In genomic region chr17:87603123-87603744, GRCm38 (mm10) we compare ENCODE assay signal across 18 mouse cellular contexts. TPM values are rescaled to one million over a fixed set of nuclear protein-coding genes. Genes with fewer than 3 reads are reported as not detected.
DNase-seq lines count a peak whose midpoint lies in the region; ATAC-seq and TF ChIP-seq lines count a peak whose summit lies in the region.
"Had no signal": no experiment of that assay in that cellular context is flagged by ENCODE, and none has a peak within 500 bp of the region (broad histone marks: within the 10 kb centered on the region; RNA-seq: fewer than 3 reads in every experiment).

No protein-coding gene starts in this region.

- intact Hi-C loops in gastrocnemius, adult 2 months (cut with DNase I) = loop anchor here (5.0 kb wide), 2 partner anchors 59 to 344 kb away; no protein-coding TSS in a partner anchor
- intact Hi-C loops in gastrocnemius, postnatal 14 days (cut with DNase I; ENCODE audit: low total_unique reads) = loop anchor here (10.0 kb wide), 1 partner anchor 62 kb away; no protein-coding TSS in a partner anchor

- 87% methylated on average over 15 of the region's 15 CpGs for WGBS in midbrain, embryonic 11.5 days
- WGBS in midbrain, embryonic 10.5 days = 87% methylated on average over 15 of the region's 15 CpGs
- WGBS in limb, embryonic 13.5 days = 74% methylated on average over 15 of the region's 15 CpGs
- WGBS in stomach, embryonic 16.5 days = 58% methylated on average over 15 of the region's 15 CpGs

- TF ChIP-seq CTCF in gastrocnemius, adult 2 months (IDR thresholded peaks at IDR 0.05) = no peak

- H3K9ac ChIP-seq in midbrain, embryonic 11.5 days (ENCODE audit: low read length) = no peak overlapping the region
- H3K9ac ChIP-seq in limb, embryonic 13.5 days = no peak overlapping the region
- no peak overlapping the region for H3K9ac ChIP-seq in stomach, embryonic 16.5 days (ENCODE audit: low read length)
- H3K9ac ChIP-seq: embryonic facial prominence, embryonic 13.5 days; forebrain, embryonic 12.5 days; hindbrain, embryonic 15.5 days; midbrain, embryonic 15.5 days had no signal

- no peaks in the 10 kb centered on the region for H3K4me1 ChIP-seq in midbrain, embryonic 11.5 days (ENCODE audit: control insufficient read depth, insufficient read depth, low read length)
- H3K4me1 ChIP-seq in midbrain, embryonic 10.5 days = no peaks in the 10 kb centered on the region
- H3K4me1 ChIP-seq in limb, embryonic 13.5 days = no peaks in the 10 kb centered on the region; the same call in 1 of the 2 replicates
- H3K4me1 ChIP-seq in stomach, embryonic 16.5 days (ENCODE audit: control insufficient read depth, insufficient read depth, low read length) = 0 out of 2 replicates have a peak, but pooled peaks cover 8% of the 10 kb centered on the region
- H3K4me1 ChIP-seq: forebrain, embryonic 12.5 days; hindbrain, embryonic 15.5 days; midbrain, embryonic 15.5 days had no signal

- H3K9me3 ChIP-seq in midbrain, embryonic 11.5 days (ENCODE audit: control insufficient read depth, low read length) = no peaks in the 10 kb centered on the region
- H3K9me3 ChIP-seq in midbrain, embryonic 10.5 days (replicated peaks) = no peaks in the 10 kb centered on the region
- no peaks in the 10 kb centered on the region for H3K9me3 ChIP-seq in limb, embryonic 13.5 days
- H3K9me3 ChIP-seq in stomach, embryonic 16.5 days (replicated peaks; ENCODE audit: control insufficient read depth, low read length) = no peaks in the 10 kb centered on the region
- H3K9me3 ChIP-seq: embryonic facial prominence, embryonic 13.5 days; forebrain, embryonic 12.5 days; hindbrain, embryonic 15.5 days; midbrain, embryonic 15.5 days had no signal

- H3K36me3 ChIP-seq in midbrain, embryonic 11.5 days (ENCODE audit: control insufficient read depth, insufficient read depth, low read length) = no peaks in the 10 kb centered on the region
- no peaks in the 10 kb centered on the region for H3K36me3 ChIP-seq in midbrain, embryonic 10.5 days
- H3K36me3 ChIP-seq in limb, embryonic 13.5 days = no peaks in the 10 kb centered on the region
- no peaks in the 10 kb centered on the region for H3K36me3 ChIP-seq in stomach, embryonic 16.5 days (ENCODE audit: control insufficient read depth, insufficient read depth, low read length)
- H3K36me3 ChIP-seq: embryonic facial prominence, embryonic 13.5 days; forebrain, embryonic 12.5 days; hindbrain, embryonic 15.5 days; midbrain, embryonic 15.5 days had no signal

- 0 out of 2 replicates have a peak overlapping the region, but pooled peaks have one; percentile 53 for H3K27ac ChIP-seq in gastrocnemius, adult 2 months
- H3K27ac ChIP-seq in midbrain, embryonic 11.5 days (ENCODE audit: low read depth, low read length) = no peak overlapping the region
- H3K27ac ChIP-seq in midbrain, embryonic 10.5 days (replicated peaks) = no peak overlapping the region
- H3K27ac ChIP-seq in limb, embryonic 13.5 days = no peak overlapping the region
- H3K27ac ChIP-seq in stomach, embryonic 16.5 days (ENCODE audit: low read length) = peak overlapping the region; percentile 21; the same call in 1 of the 2 replicates
- H3K27ac ChIP-seq: forebrain, embryonic 12.5 days; hindbrain, embryonic 15.5 days; midbrain, embryonic 15.5 days had no signal

- no peak overlapping the region for H3K4me3 ChIP-seq in gastrocnemius, adult 2 months
- no peak overlapping the region for H3K4me3 ChIP-seq in midbrain, embryonic 11.5 days (ENCODE audit: low read depth, low read length)
- H3K4me3 ChIP-seq in midbrain, embryonic 10.5 days = no peak overlapping the region
- no peak overlapping the region for H3K4me3 ChIP-seq in limb, embryonic 13.5 days
- no peak overlapping the region for H3K4me3 ChIP-seq in stomach, embryonic 16.5 days (replicated peaks; ENCODE audit: low read length)
- H3K4me3 ChIP-seq: embryonic facial prominence, embryonic 13.5 days; forebrain, embryonic 12.5 days; hindbrain, embryonic 15.5 days; midbrain, embryonic 15.5 days had no signal

- H3K4me2 ChIP-seq in midbrain, embryonic 11.5 days = no peak overlapping the region
- H3K4me2 ChIP-seq in limb, embryonic 13.5 days (replicated peaks) = 0 out of 2 replicates have a peak overlapping the region, but pooled peaks have one; percentile 3
- no peak overlapping the region for H3K4me2 ChIP-seq in stomach, embryonic 16.5 days (ENCODE audit: low read depth, low read length)
- H3K4me2 ChIP-seq: forebrain, embryonic 12.5 days; hindbrain, embryonic 15.5 days; liver, embryonic 11.5 days; midbrain, embryonic 15.5 days had no signal

- no peak for DNase-seq in gastrocnemius, adult 2 months
- DNase-seq in gastrocnemius, postnatal 14 days = no peak
- peak; percentile 44 for DNase-seq in midbrain, embryonic 11.5 days (ENCODE audit: low spot score, missing footprints)
- DNase-seq in midbrain, embryonic 10.5 days (ENCODE audit: low spot score) = no peak
- no peak for DNase-seq in right cerebral cortex, postnatal 36 days (ENCODE audit: low spot score in 2 of 2)
- DNase-seq in frontal cortex, postnatal 14 days (ENCODE audit: low spot score in 2 of 2) = no peak
- DNase-seq: heart, postnatal 10 days; right cerebral cortex, postnatal 14 days had no signal

- H3K27me3 ChIP-seq in midbrain, embryonic 11.5 days (ENCODE audit: control insufficient read depth, insufficient read depth, low read length) = no peaks in the 10 kb centered on the region
- H3K27me3 ChIP-seq in midbrain, embryonic 10.5 days (ENCODE audit: low read depth, poor library complexity, severe bottlenecking) = no peaks in the 10 kb centered on the region
- H3K27me3 ChIP-seq in limb, embryonic 13.5 days = no peaks in the 10 kb centered on the region
- H3K27me3 ChIP-seq in stomach, embryonic 16.5 days (ENCODE audit: control insufficient read depth, insufficient read depth, low read length) = no peaks in the 10 kb centered on the region
- H3K27me3 ChIP-seq: embryonic facial prominence, embryonic 13.5 days; forebrain, embryonic 12.5 days; hindbrain, embryonic 15.5 days; midbrain, embryonic 15.5 days; Patski had no signal

- no peak for ATAC-seq in midbrain, embryonic 11.5 days (ENCODE audit: low FRiP score)
- peak; percentile 33; the same call in 1 of the 2 replicates for ATAC-seq in limb, embryonic 13.5 days (ENCODE audit: low FRiP score, low read depth)
- peak; percentile 70; the same call in 1 of the 2 replicates for ATAC-seq in stomach, embryonic 16.5 days (ENCODE audit: insufficient read depth, low FRiP score)
- ATAC-seq: midbrain, embryonic 15.5 days; Patski had no signal

RNA-seq across cellular contexts. Expression of gene Epcam, which starts 32.5 kb away (rescaled TPM):
- total RNA-seq in gastrocnemius, adult 2 months (2021) = not detected
- total RNA-seq in gastrocnemius, postnatal 14 days (2021) = under 1 TPM in 1 of 2 experiments, not detected in 1; 0.12 TPM
- 7.1 and 9.0 TPM in 2 replicates for polyA plus RNA-seq in midbrain, embryonic 11.5 days (2014; fragmentation: Nextera tagmentation; extraction: Ambion mirVana)
- polyA plus RNA-seq in midbrain, embryonic 10.5 days (2016; fragmentation: Nextera tagmentation; extraction: Ambion mirVana) = 8.3 and 11.8 TPM in 2 replicates
- polyA plus RNA-seq in limb, embryonic 13.5 days (2015; fragmentation: Nextera tagmentation; extraction: Ambion mirVana) = 54.6 and 61.8 TPM in 2 replicates
- 402 and 444 TPM in 2 replicates for polyA plus RNA-seq in stomach, embryonic 16.5 days (2015; fragmentation: Nextera tagmentation; extraction: Ambion mirVana)
- total RNA-seq: gastrocnemius, adult 18-20 months; heart, adult 8-10 months; heart, postnatal 10 days had no signal

Comparison
In these comparisons a context has a peak if more than half of its experiments do, and no peak if none do; other contexts are left out.
1. H3K27ac ChIP-seq: peak in gastrocnemius, adult 2 months (single experiment) and stomach, embryonic 16.5 days (single experiment); none in midbrain, embryonic 11.5 days (single experiment), midbrain, embryonic 10.5 days (single experiment) and limb, embryonic 13.5 days (single experiment).